Mouse (Mus musculus): ENCODE data around the gene Iqgap1.
A peak's percentile ranks its signal among the peaks of the same experiment; 100 is the strongest.

Gene Iqgap1

GRCm38 (mm10) chr7:80825843-80826403 lies at the start of gene Iqgap1:
TSS of gene Iqgap1 (minus strand) at chr7:80825974.
- no peak for DNase-seq

GRCm38 (mm10) chr7:80873631-80874030 lies 47.9 kb upstream of the Iqgap1 start:
- DNase-seq, result no peak

DNA sequence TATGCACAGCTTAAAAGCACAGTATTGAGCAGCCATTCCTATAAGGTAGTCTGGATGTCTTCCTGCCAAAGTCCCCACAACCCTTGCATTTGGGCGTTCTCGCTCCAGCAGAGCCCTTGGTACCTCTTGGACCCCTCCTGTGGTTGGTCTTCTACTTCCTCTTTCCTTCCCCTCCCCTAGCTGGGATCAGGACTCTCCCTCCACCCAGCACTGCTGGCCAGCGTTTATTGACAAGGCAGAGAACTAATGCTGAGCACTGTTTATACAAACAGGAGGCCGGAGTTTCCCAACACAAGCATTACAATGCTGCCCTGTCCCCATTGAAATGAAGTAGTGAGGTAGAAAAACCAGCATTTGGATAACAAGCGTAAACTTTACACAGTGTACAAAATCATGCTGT lies 47.3 kb upstream of the Iqgap1 start:
- DNase-seq, result no peak

DNA sequence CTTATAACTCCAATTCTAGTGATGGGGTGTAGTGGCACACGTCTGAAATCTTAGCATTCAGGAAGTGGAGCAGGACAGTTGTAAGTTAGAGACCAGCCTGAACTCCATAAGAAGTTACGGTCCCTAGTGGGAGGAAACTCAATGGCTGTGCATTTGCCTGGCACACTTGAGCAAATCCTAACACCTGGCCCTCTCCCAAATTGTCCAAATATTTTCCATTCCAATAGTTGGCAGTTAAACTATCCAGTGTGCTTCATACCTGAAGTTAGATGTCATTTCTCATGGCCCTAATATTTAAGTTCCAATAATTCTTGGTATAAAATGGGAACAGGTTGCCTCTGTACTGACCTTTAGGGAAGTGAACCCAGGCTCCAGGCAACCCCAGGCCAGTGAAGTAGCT lies 42.9 kb upstream of the Iqgap1 start:
- DNase-seq, result no peak

- DNase-seq, result no peak
These were observed 40.9 kb upstream of the Iqgap1 start for GRCm38 (mm10) chr7:80866514-80867147.

- DNase-seq, result no peak
These were observed 39.7 kb upstream of the Iqgap1 start for GRCm38 (mm10) chr7:80865521-80865920.

- DNase-seq, result peak; percentile 13
These were observed 39.1 kb upstream of the Iqgap1 start for GRCm38 (mm10) chr7:80864831-80865230.

- DNase-seq, result no peak
These were observed 38.4 kb upstream of the Iqgap1 start for GRCm38 (mm10) chr7:80864151-80864550.

GRCm38 (mm10) chr7:80863520-80863919 lies 37.7 kb upstream of the Iqgap1 start:
- no peak for DNase-seq

DNA sequence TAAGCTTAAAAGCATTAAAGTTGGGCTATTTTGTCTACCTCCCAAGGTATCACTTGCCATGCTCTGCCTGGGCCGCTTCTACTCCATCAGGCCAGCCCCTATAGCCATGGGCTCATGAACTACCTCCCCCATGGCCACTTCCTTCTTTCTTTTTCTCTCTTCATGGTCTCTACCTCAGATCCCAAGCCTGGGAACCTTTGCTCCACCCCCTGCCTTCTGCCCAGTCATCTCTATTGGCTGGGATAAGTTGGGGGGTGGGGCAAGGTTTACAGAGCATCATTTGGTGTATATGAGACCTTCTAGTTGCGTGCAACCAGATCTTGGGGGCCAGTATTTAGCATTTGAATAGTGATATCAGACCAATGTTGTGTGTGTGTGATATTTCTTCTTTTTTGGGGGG lies 36.7 kb upstream of the Iqgap1 start:
- DNase-seq, result no peak

DNA sequence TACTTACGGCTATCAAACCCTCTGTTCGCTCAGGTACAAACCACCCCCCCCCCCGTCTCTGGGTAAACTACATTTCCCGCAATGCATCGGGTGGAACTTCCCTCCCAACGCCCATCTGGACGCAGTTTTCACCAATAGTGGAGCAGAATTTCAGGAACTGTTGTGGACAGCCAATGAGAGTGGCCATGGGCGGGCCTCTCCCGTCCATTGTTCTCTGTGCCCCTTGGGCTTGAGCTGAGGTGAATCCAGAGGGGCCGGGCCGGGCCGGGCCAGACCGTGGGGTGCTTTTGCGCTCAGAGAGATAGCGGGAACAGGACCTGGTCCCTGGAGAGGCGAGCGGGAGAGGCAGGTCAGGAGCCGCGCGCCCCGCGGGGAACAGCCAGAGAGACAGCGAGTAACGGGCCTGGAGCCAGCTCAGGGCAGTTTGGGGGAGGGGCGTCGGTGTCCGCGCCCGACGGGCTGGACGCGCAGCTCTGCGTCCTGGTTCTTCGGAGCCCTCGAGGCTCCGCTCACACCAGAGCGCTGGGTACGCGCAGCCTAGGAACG lies 35.0 kb upstream of the Iqgap1 start, which contains the start of gene Zscan2:
Gene Zscan2, plus strand, starts transcription at position 192 of the 546 bp plus-strand sequence.
- peak; percentile 86 for DNase-seq

DNA sequence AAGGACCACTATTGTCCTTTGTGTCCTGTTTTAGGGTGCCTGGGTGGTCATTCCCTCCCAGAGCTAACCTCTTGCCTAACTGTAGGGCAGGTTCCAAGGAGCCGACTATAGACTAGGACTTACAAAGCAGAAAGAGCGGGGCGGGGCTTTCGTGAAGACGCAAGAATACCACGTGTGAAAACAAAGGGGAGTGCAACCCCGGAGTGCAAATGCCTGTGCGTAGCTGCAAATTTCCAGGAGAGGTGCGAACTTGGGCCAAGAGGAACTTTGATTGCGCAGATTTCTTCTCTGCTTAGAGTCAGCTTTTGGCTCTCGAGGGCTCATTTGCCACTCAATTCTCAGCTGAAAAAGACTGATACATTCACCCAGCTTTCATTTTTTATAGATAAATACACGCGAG lies 34.5 kb upstream of the Iqgap1 start:
- peak; percentile 71 for DNase-seq

GRCm38 (mm10) chr7:80857181-80857580 lies 31.4 kb upstream of the Iqgap1 start:
- DNase-seq, result peak; percentile 85

- no peak for DNase-seq
These were observed 29.5 kb upstream of the Iqgap1 start for GRCm38 (mm10) chr7:80855316-80855715.

DNA sequence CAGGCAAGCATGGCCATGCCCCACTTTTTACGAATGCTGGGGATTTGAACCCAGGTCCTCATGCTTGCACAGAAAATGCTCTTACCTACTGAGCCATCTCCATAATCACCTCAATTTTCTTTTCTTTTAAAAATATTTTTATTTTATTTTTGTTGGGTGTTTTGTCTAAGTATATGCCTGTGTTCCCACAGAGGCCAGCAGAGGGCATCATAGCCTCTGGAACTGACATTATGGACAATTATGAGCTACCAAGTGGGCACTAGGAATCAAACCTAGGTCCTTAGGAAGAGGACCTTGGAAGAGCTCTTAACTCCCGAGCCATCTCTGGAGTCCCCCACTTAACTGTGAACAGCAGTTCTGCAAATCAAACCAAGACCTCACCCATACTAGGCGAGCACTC lies 27.4 kb upstream of the Iqgap1 start:
- DNase-seq, result no peak

DNA sequence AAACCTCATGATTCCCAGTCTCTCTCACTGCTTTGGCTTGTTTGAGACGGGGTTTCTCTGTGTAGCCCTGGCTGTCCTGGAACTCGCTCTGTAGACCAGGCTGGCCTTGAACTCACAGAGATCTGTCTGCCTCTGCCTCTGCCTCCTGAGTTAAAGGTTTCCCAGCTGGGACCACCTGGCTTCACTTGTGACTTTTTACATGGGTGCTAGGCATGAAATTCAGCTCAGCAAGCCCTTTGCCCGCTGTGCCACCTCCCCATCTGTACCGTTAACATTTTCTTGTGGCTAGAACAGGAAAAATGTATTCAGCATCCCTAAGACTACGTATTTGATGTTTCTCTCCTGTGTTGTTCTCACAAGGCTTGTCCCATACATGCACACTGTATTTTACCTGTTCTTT lies 24.7 kb upstream of the Iqgap1 start:
- no peak for DNase-seq

GRCm38 (mm10) chr7:80849710-80850109 lies 23.9 kb upstream of the Iqgap1 start:
- DNase-seq, result peak; percentile 54

DNA sequence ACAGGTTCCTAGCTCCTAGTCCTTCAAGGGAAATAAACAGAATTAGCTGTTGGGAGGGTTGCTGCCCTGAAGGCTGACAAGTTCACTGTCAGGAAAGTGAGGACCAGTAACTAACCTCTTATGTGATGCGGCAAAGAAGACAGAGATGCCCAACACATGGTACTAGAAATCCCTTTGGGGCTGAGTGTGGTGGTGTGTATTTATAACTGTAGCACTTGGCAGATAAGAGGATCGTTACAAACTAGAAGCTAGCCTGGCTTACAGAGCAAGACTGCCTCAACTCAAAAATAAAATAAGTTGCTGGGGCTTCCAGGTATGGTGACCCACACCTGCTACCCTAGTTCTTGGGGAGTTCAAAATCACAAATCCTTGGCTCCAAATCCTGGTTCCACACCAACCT lies 23.5 kb upstream of the Iqgap1 start:
- no peak for DNase-seq

DNA sequence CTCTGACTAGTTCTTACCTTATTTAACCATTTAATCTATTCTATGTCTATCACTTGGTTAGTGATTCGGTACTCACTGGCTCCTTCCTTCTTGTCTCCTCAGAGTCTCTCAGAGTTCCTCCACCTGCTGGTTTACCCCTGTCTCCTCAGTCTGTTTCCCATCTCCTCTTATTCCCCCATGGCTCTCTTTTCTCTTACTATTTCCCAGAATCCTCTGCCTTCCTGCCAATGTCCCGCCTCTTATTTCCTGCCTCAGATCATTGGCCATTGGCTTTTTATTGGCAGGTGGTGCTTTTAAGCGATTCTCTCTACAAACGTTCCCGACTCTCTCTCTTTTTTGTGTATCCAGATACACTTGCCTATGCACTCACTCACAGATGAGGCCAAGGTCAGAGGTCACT lies 20.9 kb upstream of the Iqgap1 start:
- no peak for DNase-seq

DNA sequence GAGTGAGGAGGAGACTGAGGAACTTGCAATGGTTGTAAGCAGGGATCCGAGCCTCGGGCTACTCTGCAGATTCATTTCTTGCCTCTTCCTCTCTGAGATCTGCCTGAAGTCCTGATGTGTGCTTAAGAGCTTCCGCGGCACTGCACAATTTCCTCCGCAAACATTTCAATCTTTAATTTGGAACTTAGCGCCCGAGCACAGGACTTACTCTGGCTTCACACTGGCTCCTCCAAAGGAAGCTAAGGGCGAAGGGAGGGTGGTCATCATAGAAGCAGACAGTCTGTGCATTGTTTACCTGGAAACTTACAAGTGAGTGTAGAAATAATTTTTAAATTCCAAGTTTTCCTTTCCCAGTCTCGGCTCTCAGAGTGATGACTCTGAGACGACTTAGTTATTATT lies 20.5 kb upstream of the Iqgap1 start:
- DNase-seq, result no peak

DNA sequence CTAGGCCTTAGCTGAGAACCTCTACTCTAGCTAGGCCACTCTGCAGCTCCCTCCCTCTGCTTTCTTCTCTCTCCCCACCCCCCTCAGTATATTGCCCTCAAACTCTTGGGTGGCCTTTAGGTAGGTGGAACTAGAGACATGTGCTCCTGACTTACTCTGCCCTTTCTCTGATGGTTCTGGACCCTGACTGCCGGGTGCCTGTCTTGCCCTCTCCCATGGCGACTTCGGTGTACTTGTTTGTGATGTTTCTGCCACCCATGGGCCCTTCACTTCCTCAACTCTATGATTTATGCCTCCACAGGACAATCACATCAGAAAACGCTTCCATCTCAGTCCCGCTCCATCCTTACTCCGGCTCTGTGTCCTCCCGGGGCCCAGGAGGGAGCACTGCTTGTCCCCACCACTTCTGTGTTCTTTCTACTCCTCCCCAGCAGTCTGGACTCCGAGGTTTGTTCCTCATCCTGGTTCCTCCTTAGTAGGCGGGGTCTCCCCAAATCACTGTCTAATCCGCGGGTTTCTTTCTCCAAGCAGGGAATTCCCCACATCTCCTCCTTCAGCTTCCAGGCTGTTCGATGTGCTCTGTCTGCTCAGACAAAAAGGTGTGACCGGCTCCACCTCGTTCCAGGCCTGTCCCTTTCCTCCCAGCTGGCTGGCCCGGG lies 20.0 kb upstream of the Iqgap1 start:
- no peak for DNase-seq

DNA sequence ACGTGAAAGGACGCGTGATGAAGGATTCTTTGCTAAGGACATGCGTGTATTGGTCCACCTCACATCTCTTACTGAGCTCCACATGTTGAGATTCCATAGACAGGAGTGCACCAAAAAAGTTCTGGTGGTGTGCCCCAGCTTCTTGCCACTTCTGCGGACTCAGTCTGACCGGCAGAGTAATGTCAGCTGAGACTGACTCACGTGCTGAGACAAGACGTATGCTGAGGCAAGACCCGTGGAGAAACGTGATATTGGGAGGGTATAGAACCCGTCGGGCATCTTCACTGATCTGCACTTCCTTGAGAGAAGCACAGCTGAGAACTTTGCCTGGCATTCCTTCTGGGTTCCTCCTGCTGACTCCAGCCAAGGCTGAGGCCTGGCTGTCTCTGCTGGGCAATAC lies 18.9 kb upstream of the Iqgap1 start:
- DNase-seq, result no peak

DNA sequence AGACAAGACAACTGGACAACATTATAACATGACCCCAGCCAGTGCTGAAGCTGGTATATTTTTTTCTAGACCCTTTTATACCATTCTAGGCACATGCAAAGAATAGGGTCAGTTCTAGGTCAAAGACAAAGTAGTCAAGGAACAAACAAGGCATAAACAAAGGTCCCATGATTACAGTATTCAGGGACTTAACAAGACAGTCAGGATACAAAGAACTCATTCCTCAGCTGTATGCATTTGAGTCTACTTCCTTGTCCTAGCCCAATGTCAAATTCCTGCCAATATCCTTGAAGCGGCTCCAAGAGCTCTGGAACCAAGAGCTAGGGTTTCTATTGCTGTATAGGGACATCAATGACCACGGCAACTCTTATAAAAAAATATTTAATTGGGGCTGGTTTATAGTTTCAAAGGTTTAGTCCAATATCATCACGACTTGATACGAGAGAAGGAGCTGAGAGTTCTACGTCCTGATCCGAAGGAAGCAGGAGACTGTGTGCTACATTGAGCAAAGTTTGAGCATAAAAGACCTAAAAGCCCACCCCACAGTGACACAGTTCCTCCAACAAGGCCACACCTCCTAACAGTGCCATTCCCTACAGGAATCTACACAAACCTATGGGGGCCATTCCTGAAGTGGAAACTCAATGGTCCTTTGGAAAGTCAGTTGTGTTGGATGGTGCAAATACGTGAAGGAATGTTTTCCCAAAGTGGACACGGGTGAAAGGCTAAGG lies 18.3 kb upstream of the Iqgap1 start:
- DNase-seq, result no peak

GRCm38 (mm10) chr7:80843176-80843575 lies 17.4 kb upstream of the Iqgap1 start:
- no peak for DNase-seq
